Mouse (Mus musculus) v-Abl transformed pro-B cells (cell line): ENCODE results near the gene Syt7.

ENCODE experiments used
- in situ Hi-C, 2 experiments: fragments of 400-800 bp; cut with MboI; formaldehyde crosslinking; loops; one replicate each; pipeline ENCODE4 v1.15.1; 2025; ENCODE audit not compliant: unreplicated experiment in 2 of 2

The Syt7 gene

GRCm38 (mm10) chr19:10449708-10450107 lies 60.8 kb downstream of the Syt7 start:
- in situ Hi-C loops = loop anchor here (5.0 to 25.0 kb wide), 4 partner anchors 38 to 537 kb away; partner anchors contain the start of genes Ddb1 (in 1 of the 2) and Tkfc (in 1 of the 2)

GRCm38 (mm10) chr19:10454718-10455436 lies 66.0 kb downstream of the Syt7 start:
- in situ Hi-C loops = loop anchor here (5.0 to 25.0 kb wide), 2 partner anchors 32 to 543 kb away; no protein-coding TSS in a partner anchor

GRCm38 (mm10) chr19:10455437-10455806 lies 66.5 kb downstream of the Syt7 start:
- in situ Hi-C loops = loop anchor here in 1 of 2 experiments (25.0 kb wide), 1 partner anchor 543 kb away; no protein-coding TSS in a partner anchor

GRCm38 (mm10) chr19:10456752-10457483 lies 68.0 kb downstream of the Syt7 start, which contains the start of gene Lrrc10b:
Gene Lrrc10b (minus strand): TSS chr19:10457473.
- in situ Hi-C loops = loop anchor here in 1 of 2 experiments (25.0 kb wide), 1 partner anchor 545 kb away; no protein-coding TSS in a partner anchor

- in situ Hi-C loops = loop anchor here in 1 of 2 experiments (25.0 kb wide), 1 partner anchor 545 kb away; no protein-coding TSS in a partner anchor
Observed at GRCm38 (mm10) chr19:10457484-10457800, 68.6 kb downstream of the Syt7 start.

GRCm38 (mm10) chr19:10458096-10458495 lies 69.2 kb downstream of the Syt7 start:
- in situ Hi-C loops = loop anchor here in 1 of 2 experiments (25.0 kb wide), 1 partner anchor 546 kb away; no protein-coding TSS in a partner anchor

GRCm38 (mm10) chr19:10459907-10460306 lies 71.0 kb downstream of the Syt7 start:
- in situ Hi-C loops = loop anchor here in 1 of 2 experiments (25.0 kb wide), 1 partner anchor 548 kb away; no protein-coding TSS in a partner anchor

GRCm38 (mm10) chr19:10461584-10461983 lies 72.7 kb downstream of the Syt7 start:
- in situ Hi-C loops = loop anchor here in 1 of 2 experiments (25.0 kb wide), 1 partner anchor 549 kb away; no protein-coding TSS in a partner anchor

GRCm38 (mm10) chr19:10464427-10464826 lies 75.5 kb downstream of the Syt7 start:
- in situ Hi-C loops = loop anchor here in 1 of 2 experiments (25.0 kb wide), 1 partner anchor 552 kb away; no protein-coding TSS in a partner anchor

GRCm38 (mm10) chr19:10469171-10469658 lies 80.3 kb downstream of the Syt7 start:
- in situ Hi-C loops = loop anchor here in 1 of 2 experiments (25.0 kb wide), 1 partner anchor 557 kb away; no protein-coding TSS in a partner anchor

GRCm38 (mm10) chr19:10472958-10473357 lies 84.1 kb downstream of the Syt7 start:
- in situ Hi-C loops = loop anchor here in 1 of 2 experiments (25.0 kb wide), 1 partner anchor 561 kb away; no protein-coding TSS in a partner anchor

GRCm38 (mm10) chr19:10473779-10474178 lies 84.9 kb downstream of the Syt7 start:
- in situ Hi-C loops = loop anchor here in 1 of 2 experiments (25.0 kb wide), 1 partner anchor 561 kb away; no protein-coding TSS in a partner anchor

GRCm38 (mm10) chr19:10479541-10479940 lies 90.7 kb downstream of the Syt7 start:
- in situ Hi-C loops = no loop called here

- in situ Hi-C loops = no loop called here
Observed at GRCm38 (mm10) chr19:10482703-10483102, 93.8 kb downstream of the Syt7 start, which contains the start of gene Ppp1r32. Gene Ppp1r32 (minus strand): TSS chr19:10482928.

- in situ Hi-C loops = loop anchor here (5.0 kb wide), 2 partner anchors 34 to 144 kb away; no protein-coding TSS in a partner anchor
Observed at GRCm38 (mm10) chr19:10486264-10486738, 97.4 kb downstream of the Syt7 start.

- in situ Hi-C loops = loop anchor here in 1 of 2 experiments (10.0 kb wide), 1 partner anchor 171 kb away; no protein-coding TSS in a partner anchor
Observed at GRCm38 (mm10) chr19:10495670-10496069, 106.8 kb downstream of the Syt7 start.

- in situ Hi-C loops = loop anchor here in 1 of 2 experiments (10.0 kb wide), 1 partner anchor 172 kb away; no protein-coding TSS in a partner anchor
Observed at GRCm38 (mm10) chr19:10496976-10497375, 108.1 kb downstream of the Syt7 start.

GRCm38 (mm10) chr19:10497512-10498160 lies 108.7 kb downstream of the Syt7 start:
- in situ Hi-C loops = loop anchor here in 1 of 2 experiments (10.0 kb wide), 1 partner anchor 173 kb away; no protein-coding TSS in a partner anchor

- in situ Hi-C loops = loop anchor here in 1 of 2 experiments (10.0 to 25.0 kb wide), 2 partner anchors 112 to 236 kb away; partner anchors contain the start of genes Ddb1 and Tkfc
Observed at GRCm38 (mm10) chr19:10500581-10500980, 111.7 kb downstream of the Syt7 start.
